Mouse (Mus musculus): ENCODE results near the gene Plekha1.

GRCm38 (mm10) chr7:130940733-130941132 lies 75.2 kb downstream of the Plekha1 start:
- no peak for TF ChIP-seq CTCF (conservative IDR thresholded peaks at IDR 0.05; ENCODE audit: insufficient read depth, insufficient read length, low read depth, low read length)
- no peak for TF ChIP-seq POLR2A (IDR thresholded peaks at IDR 0.05; ENCODE audit: low read depth, low read length)

Data from kidney, adult 2 months (tissue).